Mouse (Mus musculus) megakaryocyte, embryonic 14.5 days (primary cell): Measurements from ENCODE around the gene Mef2a. TPM values are rescaled to one million over a fixed set of nuclear protein-coding genes. Genes with fewer than 3 reads are reported as not detected.

ENCODE experiments used
- H3K27me3 ChIP-seq: replicated peaks from 2 replicates; pipeline ENCODE3; 2012; ENCODE audit warnings: inconsistent platforms
- H3K36me3 ChIP-seq: replicated peaks from 2 replicates; pipeline ENCODE3; 2012; ENCODE audit warnings: low read length, inconsistent platforms, mixed read lengths
- H3K4me1 ChIP-seq: 2 replicates; pipeline ENCODE4 v1.6.1; 2012; ENCODE audit warnings: inconsistent platforms
- H3K4me3 ChIP-seq: replicated peaks from 2 replicates; pipeline ENCODE3; 2012; ENCODE audit warnings: moderate library complexity, mild to moderate bottlenecking, inconsistent platforms
- H3K9me3 ChIP-seq: 2 replicates; pipeline ENCODE4 v1.6.1; 2012; ENCODE audit warnings: inconsistent platforms
- FLI1 ChIP-seq: IDR thresholded peaks from 2 replicates; pipeline ENCODE4 v1.6.1; 2012; ENCODE audit warnings: low read length, inconsistent platforms, mixed read lengths
- GATA1 ChIP-seq: IDR thresholded peaks from 3 replicates; pipeline ENCODE4 v1.6.1; 2012; ENCODE audit warnings: mixed read lengths, low read length, inconsistent platforms, borderline replicate concordance
- polyA plus RNA-seq: library from polyadenylated mRNA; stranded (reverse); fragments of >175 nt; gene quantifications from 2 replicates; pipeline ENCODE4 v1.2.3, GENCODE M21; 2012; ENCODE audit warnings: low replicate concordance; ENCODE audit not compliant: insufficient read depth

Gene Mef2a
- polyA plus RNA-seq, 1 experiment = 3.5 TPM

- peaks cover 14% of the 10 kb centered on the region for H3K9me3 ChIP-seq
- peaks cover 12% of the 10 kb centered on the region; the same call in 1 of the 2 replicates for H3K4me1 ChIP-seq
- peaks cover 13% of the 10 kb centered on the region for H3K27me3 ChIP-seq
- H3K4me3 ChIP-seq = no peak overlapping the region
- no peaks in the 10 kb centered on the region for H3K36me3 ChIP-seq
- no peak for TF ChIP-seq FLI1
- no peak for TF ChIP-seq GATA1
Observed at GRCm38 (mm10) chr7:67401379-67401778, 28.7 kb upstream of the Mef2a start.

DNA sequence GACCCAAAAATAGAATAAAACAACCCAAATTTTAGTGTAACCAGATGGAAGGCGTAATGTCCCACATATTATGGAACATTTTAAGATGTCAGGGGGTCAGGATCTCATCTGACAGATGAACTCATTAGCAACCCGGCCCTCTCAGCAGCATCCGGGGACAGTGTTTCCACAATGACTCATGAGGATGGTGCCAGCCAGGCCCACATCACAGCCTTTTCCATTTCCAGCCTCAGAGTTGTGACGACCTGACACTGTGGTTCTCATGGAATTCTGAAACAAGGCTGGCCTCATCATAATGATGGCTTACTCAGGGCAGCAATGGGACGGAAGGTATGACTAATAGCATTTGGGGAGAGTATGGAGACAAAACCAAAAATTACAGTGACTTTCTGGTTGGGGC, 18.1 kb upstream of the Mef2a start:
- no peaks in the 10 kb centered on the region for H3K27me3 ChIP-seq
- no peak overlapping the region for H3K4me3 ChIP-seq
- H3K4me1 ChIP-seq = peaks cover 24% of the 10 kb centered on the region
- TF ChIP-seq FLI1 = no peak
- no peak for TF ChIP-seq GATA1
- no peaks in the 10 kb centered on the region for H3K9me3 ChIP-seq
- H3K36me3 ChIP-seq = no peaks in the 10 kb centered on the region

DNA sequence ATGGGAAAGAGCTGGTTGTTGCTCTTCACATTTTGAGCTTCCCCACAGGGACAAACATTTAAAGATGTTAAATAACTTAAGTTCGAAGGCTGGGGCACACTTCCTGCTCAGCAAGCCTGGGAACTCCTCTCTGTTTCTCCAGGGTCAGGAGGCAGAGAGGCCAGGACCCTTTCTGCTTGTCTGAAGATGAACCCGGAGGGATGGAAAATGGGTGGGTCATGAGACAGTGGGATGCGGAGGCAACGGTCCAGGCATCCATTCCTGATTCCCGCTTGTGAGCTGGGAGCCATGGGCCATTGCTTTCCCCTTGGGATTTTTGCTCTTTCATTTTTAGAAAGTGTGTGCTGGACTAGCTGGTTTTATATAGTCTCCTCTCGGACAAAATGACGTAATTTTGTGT, 17.4 kb upstream of the Mef2a start:
- Histone ChIP-seq H3K4me3 (no peak overlapping the region), H3K4me1 (peaks cover 29% of the 10 kb centered on the region), H3K9me3 (no peaks in the 10 kb centered on the region), H3K27me3 (peaks cover 5% of the 10 kb centered on the region), H3K36me3 (no peaks in the 10 kb centered on the region)
- TF ChIP-seq GATA1 = no peak
- TF ChIP-seq FLI1 = no peak

DNA sequence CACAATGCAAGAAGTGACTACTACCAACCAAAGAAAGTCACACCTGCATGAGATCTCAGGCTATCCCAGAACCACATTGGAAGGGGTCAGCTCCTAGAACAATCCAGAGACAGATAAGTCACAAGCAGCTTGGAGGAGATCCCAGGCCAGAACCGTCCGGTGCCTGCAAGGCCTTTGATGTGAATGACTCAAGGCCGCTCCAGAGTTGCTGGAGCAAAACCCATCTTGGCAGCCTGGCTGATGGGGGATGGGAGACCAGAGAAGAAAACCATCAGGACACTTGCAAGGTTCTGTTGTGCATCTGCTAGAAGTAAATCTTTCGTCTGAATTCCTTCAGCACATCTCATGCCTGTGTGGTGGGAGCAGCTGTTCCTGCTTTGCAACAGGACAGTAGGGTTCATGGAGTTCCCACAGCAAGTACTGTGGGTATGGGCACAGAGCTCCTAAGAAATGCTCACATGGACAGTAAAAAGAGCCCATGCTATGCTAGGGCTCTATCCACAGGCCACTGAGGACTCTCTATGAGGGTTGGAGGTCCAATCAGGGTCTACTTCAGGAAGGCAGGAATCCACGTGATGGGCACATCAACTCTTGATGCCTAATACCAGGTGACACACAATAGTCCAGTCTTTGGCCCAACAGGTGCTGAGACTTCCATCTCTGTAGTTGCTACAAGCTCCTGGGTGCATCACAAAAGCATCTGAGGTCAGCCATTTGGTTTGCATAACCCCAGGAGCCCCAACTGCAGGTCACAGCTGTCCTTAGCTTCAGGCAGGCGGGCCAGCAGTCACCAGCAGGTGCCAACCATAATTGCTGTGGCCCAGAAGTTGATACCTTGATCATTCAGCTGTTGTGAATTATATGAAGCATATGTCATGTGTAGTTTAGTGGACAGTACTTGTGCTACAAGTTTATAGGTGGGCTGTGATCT, 12.5 kb upstream of the Mef2a start:
- peaks cover 8% of the 10 kb centered on the region for H3K27me3 ChIP-seq
- no peaks in the 10 kb centered on the region for H3K9me3 ChIP-seq
- H3K4me1 ChIP-seq = peaks cover 41% of the 10 kb centered on the region
- H3K36me3 ChIP-seq = no peaks in the 10 kb centered on the region
- H3K4me3 ChIP-seq = no peak overlapping the region
- no peak for TF ChIP-seq GATA1
- TF ChIP-seq FLI1 = no peak

DNA sequence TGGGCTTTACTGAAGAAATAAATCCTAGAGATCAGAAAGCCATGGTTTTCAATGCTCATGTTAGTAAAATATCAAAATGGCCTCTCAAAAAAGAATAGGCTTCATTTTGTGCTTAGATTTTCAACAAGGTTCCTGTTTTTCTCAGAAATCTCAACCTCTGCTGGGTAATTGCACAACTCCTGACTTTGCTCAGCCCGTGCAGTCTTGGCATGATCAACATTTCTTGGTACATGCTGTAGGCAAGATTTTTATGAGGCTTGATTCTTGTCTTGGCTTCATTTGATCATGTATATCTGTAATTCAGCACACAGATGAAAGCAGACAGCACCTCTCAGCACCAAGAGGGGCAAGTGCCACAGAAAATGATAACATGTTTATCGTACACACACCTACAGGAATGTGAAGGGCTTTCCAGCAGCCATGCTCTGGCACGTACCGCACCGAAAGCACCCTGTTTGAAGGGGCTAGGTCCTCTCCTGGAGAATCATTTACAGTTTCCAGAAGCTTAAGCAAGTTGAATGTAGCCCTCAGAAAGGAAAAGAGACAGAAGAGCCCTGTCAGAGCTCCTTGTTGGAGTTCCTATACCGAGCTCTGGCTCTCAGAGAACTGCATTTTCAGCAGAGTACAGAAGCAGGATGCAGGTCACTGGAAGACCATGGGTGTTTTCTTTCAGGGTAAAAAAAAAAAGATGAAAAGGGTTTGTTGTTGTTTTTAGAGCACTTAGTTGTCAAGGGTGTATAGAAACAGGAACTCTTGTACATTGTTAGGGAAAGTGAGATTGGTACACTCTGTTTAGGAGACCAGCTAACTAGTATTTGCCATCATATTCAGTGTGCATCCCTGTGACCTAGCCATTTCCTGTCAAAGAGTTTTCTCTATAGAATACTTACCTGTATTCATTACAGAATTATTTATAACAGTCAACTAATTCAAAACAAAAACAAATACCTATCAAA, 7.8 kb upstream of the Mef2a start:
- Histone ChIP-seq H3K27me3 (peaks cover 7% of the 10 kb centered on the region), H3K36me3 (no peaks in the 10 kb centered on the region), H3K9me3 (no peaks in the 10 kb centered on the region), H3K4me3 (no peak overlapping the region), H3K4me1 (peaks cover 39% of the 10 kb centered on the region)
- TF ChIP-seq GATA1 (no peak), FLI1 (no peak)

DNA sequence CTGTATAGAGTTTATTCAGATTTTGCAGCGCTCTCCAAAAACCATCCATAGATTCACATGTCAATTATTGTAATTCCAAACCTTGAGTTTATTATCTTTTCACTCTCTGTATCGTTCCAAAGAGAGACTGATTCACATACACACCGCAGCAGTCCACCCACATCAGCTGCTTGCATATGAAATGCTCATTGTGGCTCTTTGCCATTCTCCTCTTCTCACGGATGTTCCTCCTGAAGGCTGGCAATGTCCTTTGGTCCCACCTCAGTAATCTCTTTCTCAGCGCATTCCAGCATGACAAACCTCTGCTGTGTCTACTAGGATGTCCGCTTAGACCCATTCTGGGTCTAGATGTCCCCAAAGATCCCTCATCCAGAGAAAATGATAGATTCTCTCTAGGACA, 4.1 kb upstream of the Mef2a start:
- Histone ChIP-seq H3K27me3 (no peaks in the 10 kb centered on the region), H3K9me3 (no peaks in the 10 kb centered on the region), H3K4me3 (no peak overlapping the region), H3K36me3 (no peaks in the 10 kb centered on the region), H3K4me1 (peaks cover 41% of the 10 kb centered on the region)
- TF ChIP-seq GATA1 (no peak), FLI1 (no peak)

DNA sequence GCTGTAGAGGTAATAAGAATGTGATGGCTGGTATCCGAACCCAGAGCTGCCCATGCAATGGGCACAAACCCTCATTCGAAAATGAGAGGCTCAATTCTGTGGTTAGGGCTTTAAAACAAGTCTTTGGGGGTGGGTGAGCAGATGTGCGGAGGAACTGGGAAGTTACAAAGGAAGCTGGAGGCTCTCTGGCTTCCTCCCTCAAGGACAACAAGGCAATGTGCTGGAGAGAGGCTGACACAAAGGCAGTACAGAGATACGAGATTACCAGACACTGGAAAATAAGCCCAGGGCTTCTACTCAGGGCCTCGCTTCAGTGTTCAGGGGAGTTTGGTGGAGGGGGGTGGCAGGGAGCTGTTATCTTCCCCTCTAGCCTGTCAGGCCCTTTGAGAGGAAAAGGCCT, 1.3 kb upstream of the Mef2a start:
- peaks cover 37% of the 10 kb centered on the region for H3K4me1 ChIP-seq
- TF ChIP-seq FLI1 (no peak), GATA1 (no peak)
- H3K27me3 ChIP-seq = no peaks in the 10 kb centered on the region
- H3K9me3 ChIP-seq = no peaks in the 10 kb centered on the region
- peak overlapping the region; percentile 95 for H3K4me3 ChIP-seq
- no peaks in the 10 kb centered on the region for H3K36me3 ChIP-seq

- Histone ChIP-seq H3K27me3 (no peaks in the 10 kb centered on the region), H3K36me3 (no peaks in the 10 kb centered on the region), H3K4me1 (peaks cover 41% of the 10 kb centered on the region), H3K9me3 (no peaks in the 10 kb centered on the region), H3K4me3 (peak overlapping the region; percentile 95)
- TF ChIP-seq GATA1 (no peak), FLI1 (no peak)
Observed at GRCm38 (mm10) chr7:67373584-67373960, 914 bp upstream of the Mef2a start.

GRCm38 (mm10) chr7:67371891-67372672, 576 bp downstream of the Mef2a start:
- Histone ChIP-seq H3K4me3 (peak overlapping the region; percentile 95), H3K27me3 (no peaks in the 10 kb centered on the region), H3K4me1 (peaks cover 56% of the 10 kb centered on the region), H3K9me3 (no peaks in the 10 kb centered on the region), H3K36me3 (peaks cover 2% of the 10 kb centered on the region)
- TF ChIP-seq FLI1 (no peak), GATA1 (no peak)
